Mouse (Mus musculus) cerebellum, postnatal 10 days (tissue): ENCODE measurements around the gene Sin3b.

Experiments used
- DNase-seq, 2 experiments: peaks; one replicate each; pipeline ENCODE4 v3.0.0; 2021; ENCODE audit warnings: mixed read lengths in 2 of 2

The Sin3b gene

DNA sequence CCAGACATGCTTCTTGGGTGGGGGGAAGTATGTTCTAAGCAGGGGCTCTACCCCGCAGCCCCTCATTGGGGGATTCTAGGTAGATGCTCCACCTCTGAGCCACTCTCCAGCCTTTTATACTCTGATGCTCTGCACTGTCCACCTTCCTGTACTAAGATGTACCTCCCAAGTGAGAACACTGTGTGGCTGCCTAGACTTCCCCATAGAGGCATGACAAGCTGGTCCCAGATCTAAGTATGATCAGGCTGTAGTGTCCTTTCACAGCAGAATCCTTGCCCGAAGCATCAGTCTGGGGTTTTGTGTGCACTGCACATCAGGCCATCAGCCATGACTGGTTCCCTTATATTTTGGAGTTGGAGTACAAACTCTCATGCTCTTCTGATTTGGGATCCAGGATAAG, 32.9 kb downstream of the Sin3b start:
- no peak for DNase-seq

DNA sequence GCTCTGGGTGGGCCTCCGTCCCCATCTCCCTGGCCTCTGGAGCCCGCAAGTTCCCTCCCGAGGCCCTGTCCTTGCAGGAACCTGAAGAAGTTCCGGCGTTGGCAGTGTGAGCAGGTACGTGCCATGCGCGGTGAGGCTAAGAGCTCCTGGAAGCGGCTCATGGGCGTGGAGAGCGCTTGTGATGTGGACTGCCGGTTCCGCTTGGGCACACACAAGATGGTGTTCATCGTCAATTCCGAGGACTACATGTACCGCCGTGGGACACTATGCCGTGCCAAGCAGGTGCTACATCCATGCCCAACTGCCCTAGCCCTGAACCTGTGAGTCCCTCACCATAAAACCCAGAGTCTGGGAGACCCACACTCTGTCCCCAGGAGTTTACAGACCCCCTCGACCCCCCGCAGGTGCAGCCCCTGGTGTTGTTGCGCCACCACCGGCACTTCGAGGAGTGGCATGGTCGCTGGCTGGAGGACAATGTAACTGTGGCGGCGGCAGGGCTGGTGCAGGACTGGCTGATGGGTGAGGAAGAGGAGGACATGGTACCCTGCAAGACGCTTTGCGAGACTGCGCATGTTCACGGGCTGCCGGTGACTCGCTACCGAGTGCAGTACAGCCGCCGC, 33.8 kb downstream of the Sin3b start:
- DNase-seq = no peak

DNA sequence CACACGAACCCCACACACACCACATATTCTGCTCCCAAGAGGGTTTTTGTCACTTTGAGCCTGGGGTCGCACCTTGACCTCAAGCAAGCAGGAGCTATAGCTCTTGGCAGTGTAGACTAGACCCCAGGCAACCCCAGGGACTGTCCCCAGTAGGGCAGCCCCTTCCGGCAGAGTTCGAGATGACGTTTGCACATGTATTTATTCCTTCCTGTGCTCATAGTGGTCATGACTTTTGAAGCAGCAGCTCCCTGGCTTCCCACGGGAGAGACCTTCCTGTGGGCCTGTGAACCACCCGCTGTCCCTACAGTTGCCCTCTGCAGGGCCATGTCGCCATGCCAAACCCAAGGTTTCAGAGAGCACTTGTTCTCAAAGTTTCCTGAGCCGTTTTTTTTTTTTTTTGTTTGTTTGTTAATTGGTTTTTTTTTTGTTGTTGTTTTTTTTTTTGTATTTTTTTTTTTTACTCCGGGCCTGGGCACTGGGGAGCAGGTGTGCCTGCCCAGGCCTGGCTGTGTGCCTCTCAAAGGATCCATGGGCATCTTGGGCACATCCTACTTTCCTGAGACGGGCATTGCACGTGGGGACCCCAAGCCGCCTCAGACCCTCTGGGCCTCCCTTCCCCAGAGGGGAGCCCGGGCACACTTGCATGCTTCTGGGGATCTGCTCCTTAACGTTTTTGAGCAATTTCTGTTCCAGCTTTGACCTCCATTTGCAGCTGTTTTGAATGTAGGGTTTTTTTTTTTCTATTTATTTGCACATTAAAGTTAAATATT, 34.5 kb downstream of the Sin3b start:
- DNase-seq = no peak

DNA sequence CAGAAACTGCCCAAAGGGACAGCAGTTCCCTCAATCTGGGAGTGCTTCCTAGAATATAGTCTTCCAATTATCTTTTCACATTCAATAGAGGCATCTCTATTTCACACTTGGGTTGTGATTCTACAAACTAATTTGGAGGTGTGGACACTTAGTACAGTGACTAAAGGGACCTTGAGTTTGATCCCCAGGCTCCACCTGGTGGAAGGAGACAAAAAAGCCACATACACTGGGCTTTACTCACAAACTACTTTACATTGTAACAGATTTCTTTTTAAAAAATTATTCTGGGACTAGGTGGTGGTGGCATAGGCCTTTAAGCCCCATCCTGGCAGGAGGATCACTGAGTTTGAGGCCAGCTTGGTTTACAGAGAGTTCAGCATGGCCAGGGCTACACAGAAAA, 35.2 kb downstream of the Sin3b start:
- DNase-seq = no peak

DNA sequence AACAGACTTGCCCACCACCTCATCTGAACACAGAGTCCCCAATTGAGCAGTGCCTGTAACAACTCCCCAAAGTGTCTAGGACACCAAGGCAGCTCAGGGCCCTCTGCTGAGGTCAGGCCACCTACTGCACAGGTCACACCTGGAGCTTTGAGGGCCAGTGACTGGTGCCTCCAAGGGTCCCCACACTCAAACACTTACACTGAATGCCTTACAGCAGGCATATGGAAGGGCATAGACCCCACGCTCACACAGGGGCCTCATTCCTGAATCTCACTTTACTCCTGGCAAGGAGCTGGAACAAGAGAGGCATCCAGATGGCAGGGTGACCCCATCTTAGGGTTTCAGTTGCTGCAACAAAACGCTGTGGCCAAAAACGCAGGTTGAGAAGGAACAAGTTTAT, 37.1 kb downstream of the Sin3b start:
- no peak for DNase-seq

DNA sequence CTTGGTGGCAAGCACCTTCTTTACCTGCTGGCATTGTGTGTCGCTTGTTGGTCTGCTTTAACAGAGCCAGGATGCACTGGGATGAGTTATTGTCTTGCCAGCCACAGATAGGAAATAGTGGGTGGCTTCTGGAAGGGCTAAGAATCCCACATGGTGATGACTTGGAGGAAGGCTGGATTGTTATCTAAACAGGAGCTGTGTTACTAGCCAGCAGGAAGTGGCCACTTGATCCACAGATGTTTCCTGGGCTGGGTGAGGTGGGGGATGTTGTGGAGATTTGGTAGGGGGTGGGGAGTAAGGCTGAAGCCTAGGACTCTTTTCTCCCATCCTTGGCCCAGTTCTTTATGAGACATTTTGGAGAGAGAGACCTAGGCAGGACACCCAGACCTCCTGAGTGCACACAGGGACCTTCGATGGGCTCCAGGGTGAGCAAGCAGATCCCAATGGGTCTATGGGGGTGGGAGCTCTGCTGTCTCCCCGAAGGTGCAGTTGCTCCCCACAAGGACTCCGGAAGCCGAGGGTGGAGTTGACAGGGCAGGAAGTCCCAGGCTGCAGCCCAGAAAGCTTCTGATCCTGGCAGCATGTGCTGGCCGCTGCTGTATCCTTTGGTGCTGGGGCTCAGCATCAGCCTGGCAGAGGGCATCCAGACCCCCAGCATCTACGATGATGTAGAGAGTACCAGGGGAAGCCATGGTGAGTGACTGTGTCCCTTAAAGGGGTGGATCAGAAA, 38.4 kb downstream of the Sin3b start, which contains the start of gene F2rl3:
F2rl3 (plus strand) TSS at position 559 of the 730 bp plus-strand sequence.
- no peak for DNase-seq

DNA sequence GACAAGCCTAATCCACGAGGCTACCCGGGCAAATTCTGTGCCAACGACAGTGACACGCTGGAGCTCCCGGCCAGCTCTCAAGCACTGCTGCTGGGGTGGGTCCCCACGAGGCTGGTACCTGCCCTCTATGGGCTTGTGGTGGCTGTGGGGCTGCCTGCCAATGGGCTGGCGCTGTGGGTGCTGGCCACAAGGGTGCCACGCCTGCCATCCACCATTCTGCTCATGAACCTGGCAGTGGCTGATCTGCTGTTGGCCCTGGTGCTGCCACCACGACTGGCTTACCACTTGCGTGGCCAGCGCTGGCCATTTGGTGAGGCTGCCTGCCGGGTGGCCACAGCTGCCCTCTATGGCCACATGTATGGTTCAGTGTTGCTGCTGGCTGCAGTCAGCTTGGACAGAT, 39.2 kb downstream of the Sin3b start:
- DNase-seq = no peak

DNA sequence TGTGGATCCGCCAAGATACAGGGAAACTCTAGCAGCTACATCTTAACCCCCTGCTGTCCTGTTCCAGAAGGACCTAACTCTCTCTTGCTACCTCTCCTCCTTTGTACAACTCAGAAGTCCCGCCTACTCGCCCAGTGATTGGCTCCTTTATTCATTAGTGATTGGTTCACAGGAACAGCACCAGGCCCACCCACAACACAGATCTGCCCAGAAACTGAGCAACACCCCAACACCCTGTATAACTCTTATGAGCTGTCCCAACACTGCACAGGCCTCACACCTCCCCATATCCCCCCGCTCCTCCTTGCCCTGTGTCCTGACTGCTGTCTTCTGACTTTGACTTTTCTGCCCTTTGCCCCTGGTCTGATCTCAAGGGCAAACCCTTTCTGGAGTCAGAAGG, 42.6 kb downstream of the Sin3b start:
- DNase-seq = no peak

DNA sequence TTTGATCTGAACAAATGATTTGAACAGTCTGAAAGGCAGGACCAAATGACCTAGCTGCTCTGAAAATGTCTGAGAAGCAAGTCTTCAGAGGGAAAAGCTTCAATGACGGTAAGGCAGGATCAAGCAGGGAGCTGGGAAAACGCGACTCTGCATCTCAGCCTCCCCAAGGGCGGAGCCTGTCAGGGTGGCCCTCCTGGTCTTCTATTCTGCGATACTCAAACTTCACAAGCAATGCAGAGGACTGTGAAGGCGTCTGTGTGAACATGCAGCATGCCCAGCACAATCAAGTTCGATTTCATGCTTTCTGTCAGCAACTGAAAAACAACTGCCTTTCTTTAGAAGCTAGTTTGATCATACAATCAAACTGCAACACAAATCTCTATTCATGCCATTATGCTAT, 43.7 kb downstream of the Sin3b start:
- DNase-seq = no peak

DNA sequence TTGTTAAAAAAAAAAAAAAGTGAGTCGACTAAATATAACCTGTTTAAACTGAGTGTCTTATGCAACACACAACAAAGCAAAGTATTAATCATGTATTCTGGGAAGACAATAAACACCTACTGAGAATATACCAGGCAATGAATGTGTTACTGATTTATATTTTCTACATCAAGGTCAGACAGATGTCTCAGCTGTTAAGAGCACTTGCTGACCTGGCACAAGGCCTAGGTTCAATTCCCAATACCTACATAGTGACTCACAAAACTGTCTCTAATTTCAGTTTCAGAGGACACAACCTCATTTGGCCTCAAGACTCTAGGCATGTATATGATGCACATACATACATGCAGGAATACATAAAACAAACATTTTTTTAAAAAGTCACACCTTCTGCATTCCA, 54.7 kb downstream of the Sin3b start:
- DNase-seq = no peak

DNA sequence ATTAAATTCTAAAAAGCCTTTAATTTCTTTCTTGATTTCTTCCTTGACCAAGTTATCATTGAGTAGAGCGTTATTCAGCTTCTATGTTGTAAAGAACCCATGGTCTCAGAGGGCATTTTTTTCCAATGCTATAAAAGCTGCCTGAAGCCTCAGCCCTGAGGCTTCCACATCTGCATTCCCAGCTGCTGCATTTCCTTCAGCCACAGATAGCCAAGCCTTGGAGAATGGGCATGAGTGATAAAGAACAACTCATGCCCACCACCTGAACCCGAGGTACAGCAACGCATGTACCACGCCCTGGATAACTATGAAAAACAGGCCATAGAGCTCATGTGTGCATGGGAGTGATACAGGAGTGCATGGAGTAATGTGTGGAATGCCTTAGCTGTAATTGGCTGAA, 57.6 kb downstream of the Sin3b start:
- no peak for DNase-seq

DNA sequence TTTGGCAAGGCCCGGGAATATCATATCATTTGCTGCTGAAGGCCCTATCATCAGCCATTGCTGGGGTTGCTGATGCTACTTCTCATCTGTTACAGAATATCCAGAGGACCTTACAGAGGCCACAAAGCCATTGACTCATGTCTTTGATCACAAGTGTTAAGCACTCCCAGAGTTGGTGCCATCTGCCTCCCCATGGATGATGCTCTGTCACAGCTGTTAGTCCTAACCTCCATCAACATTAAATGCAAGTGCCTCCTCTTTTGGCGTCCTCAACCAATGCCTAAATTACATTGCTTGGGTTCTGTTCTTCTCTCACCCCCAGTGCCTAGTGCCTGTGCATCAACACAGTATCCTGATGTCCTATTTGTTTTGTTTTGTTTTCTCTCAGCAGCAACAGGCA, 78.5 kb downstream of the Sin3b start:
- no peak for DNase-seq
